Mouse (Mus musculus): Measurements from ENCODE around the gene Abhd2. TPM values are rescaled to one million over a fixed set of nuclear protein-coding genes. Genes with fewer than 3 reads are reported as not detected.

The Abhd2 gene
- polyA plus RNA-seq, 1 experiment: 80.4 TPM

- peaks cover 18% of the 10 kb centered on the region for H3K4me1 ChIP-seq (ENCODE audit: control insufficient read depth, insufficient read depth, low read length)
- peak overlapping the region; percentile 88 for H3K27ac ChIP-seq (ENCODE audit: insufficient read depth, low read length)
- no peak overlapping the region for H3K4me3 ChIP-seq (ENCODE audit: insufficient read depth, low read length)
- TF ChIP-seq CTCF (IDR thresholded peaks at IDR 0.05; ENCODE audit: borderline replicate concordance, insufficient read depth, low read length): no peak
- TF ChIP-seq POLR2A (IDR thresholded peaks at IDR 0.05; ENCODE audit: low read depth, low read length): no peak
Observed at GRCm38 (mm10) chr7:79312246-79312645, 39.2 kb downstream of the Abhd2 start.

DNA sequence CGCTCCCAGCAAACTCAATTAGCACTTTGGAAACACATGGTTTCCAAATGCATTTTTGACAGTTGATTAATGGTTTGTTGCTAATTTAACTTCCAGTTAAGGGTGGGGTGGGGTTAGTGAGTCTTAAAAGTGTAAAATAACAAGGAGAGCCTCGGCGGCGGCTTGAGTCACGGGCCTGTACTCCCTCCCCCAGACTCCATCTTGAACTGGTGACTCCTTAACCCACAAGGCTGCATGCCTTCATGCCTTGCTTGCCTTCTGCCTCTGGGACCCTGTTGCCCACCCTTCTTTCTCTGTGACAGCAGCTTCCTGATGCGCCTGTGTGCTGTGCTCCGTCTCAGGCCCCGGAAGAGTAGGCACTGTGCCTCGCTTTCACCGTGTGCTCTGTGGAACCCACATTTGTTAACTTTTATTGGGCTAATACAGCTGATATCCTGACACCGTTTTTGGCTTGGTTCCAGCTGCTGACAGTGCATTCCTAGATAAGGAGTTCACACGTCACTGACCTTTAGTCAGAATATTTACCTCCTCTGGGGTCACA is 40.6 kb downstream of the Abhd2 start:
- no peak for TF ChIP-seq CTCF (IDR thresholded peaks at IDR 0.05; ENCODE audit: borderline replicate concordance, insufficient read depth, low read length)
- TF ChIP-seq POLR2A (IDR thresholded peaks at IDR 0.05; ENCODE audit: low read depth, low read length): no peak
- Histone ChIP-seq H3K27ac (ENCODE audit: insufficient read depth, low read length) (peak overlapping the region; percentile 88), H3K4me1 (ENCODE audit: control insufficient read depth, insufficient read depth, low read length) (peaks cover 25% of the 10 kb centered on the region), H3K4me3 (ENCODE audit: insufficient read depth, low read length) (no peak overlapping the region)

- TF ChIP-seq POLR2A (IDR thresholded peaks at IDR 0.05; ENCODE audit: low read depth, low read length): no peak
- TF ChIP-seq CTCF (IDR thresholded peaks at IDR 0.05; ENCODE audit: borderline replicate concordance, insufficient read depth, low read length): no peak
- Histone ChIP-seq H3K4me3 (ENCODE audit: insufficient read depth, low read length) (no peak overlapping the region), H3K27ac (ENCODE audit: insufficient read depth, low read length) (peak overlapping the region; percentile 88; the same call in 1 of the 2 replicates), H3K4me1 (ENCODE audit: control insufficient read depth, insufficient read depth, low read length) (peaks cover 23% of the 10 kb centered on the region)
Observed at GRCm38 (mm10) chr7:79314517-79314916, 41.5 kb downstream of the Abhd2 start.

DNA sequence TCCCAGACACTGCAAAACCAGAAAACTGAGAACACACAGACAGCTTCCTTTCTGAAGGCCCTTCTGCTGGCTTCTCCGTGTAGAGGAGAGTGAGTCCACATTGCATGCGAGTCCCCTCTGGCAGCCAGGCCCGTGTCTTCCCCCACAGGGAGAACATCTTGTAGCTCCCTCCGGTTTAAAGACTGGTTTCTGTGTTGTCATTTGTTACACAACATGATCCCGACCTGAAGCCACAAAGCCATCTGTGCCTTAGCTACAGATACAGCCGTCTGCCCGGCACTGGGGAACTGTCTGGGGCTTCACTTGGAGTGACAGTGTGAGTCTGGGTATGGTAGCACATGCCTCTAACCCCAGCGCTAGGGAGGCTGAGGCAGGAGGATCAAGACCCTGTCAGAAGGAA is 42.1 kb downstream of the Abhd2 start:
- H3K27ac ChIP-seq (ENCODE audit: insufficient read depth, low read length): no peak overlapping the region
- peaks cover 23% of the 10 kb centered on the region for H3K4me1 ChIP-seq (ENCODE audit: control insufficient read depth, insufficient read depth, low read length)
- no peak overlapping the region for H3K4me3 ChIP-seq (ENCODE audit: insufficient read depth, low read length)
- TF ChIP-seq POLR2A (IDR thresholded peaks at IDR 0.05; ENCODE audit: low read depth, low read length) (no peak), CTCF (IDR thresholded peaks at IDR 0.05; ENCODE audit: borderline replicate concordance, insufficient read depth, low read length) (no peak)

GRCm38 (mm10) chr7:79316069-79316695 is 43.2 kb downstream of the Abhd2 start:
- Histone ChIP-seq H3K4me1 (ENCODE audit: control insufficient read depth, insufficient read depth, low read length) (peaks cover 23% of the 10 kb centered on the region), H3K27ac (ENCODE audit: insufficient read depth, low read length) (peak overlapping the region; percentile 38), H3K4me3 (ENCODE audit: insufficient read depth, low read length) (no peak overlapping the region)
- TF ChIP-seq CTCF (IDR thresholded peaks at IDR 0.05; ENCODE audit: borderline replicate concordance, insufficient read depth, low read length) (no peak), POLR2A (IDR thresholded peaks at IDR 0.05; ENCODE audit: low read depth, low read length) (no peak)

DNA sequence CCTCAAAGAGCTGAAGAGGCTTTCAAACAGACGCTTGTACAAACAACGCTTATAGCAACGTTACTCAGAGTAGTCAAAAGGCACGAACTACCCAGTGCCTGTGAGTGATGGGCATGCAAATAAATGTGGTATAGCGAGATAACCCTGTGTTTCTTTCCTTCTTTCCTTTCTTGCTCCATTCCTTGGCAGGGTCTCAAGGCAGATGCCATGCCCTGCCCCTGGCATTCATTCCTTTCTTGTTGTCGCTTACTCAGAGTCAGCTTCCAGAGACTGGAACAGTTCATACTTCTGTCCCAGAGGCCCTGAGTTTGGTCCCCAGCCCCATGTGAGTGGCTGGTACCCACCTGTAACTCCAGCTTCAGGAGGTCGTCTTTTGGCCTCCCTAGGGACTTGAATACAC is 44.6 kb downstream of the Abhd2 start:
- H3K27ac ChIP-seq (ENCODE audit: insufficient read depth, low read length): peak overlapping the region; percentile 50; the same call in 1 of the 2 replicates
- no peak for TF ChIP-seq POLR2A (IDR thresholded peaks at IDR 0.05; ENCODE audit: low read depth, low read length)
- no peak for TF ChIP-seq CTCF (IDR thresholded peaks at IDR 0.05; ENCODE audit: borderline replicate concordance, insufficient read depth, low read length)
- peaks cover 20% of the 10 kb centered on the region for H3K4me1 ChIP-seq (ENCODE audit: control insufficient read depth, insufficient read depth, low read length)

DNA sequence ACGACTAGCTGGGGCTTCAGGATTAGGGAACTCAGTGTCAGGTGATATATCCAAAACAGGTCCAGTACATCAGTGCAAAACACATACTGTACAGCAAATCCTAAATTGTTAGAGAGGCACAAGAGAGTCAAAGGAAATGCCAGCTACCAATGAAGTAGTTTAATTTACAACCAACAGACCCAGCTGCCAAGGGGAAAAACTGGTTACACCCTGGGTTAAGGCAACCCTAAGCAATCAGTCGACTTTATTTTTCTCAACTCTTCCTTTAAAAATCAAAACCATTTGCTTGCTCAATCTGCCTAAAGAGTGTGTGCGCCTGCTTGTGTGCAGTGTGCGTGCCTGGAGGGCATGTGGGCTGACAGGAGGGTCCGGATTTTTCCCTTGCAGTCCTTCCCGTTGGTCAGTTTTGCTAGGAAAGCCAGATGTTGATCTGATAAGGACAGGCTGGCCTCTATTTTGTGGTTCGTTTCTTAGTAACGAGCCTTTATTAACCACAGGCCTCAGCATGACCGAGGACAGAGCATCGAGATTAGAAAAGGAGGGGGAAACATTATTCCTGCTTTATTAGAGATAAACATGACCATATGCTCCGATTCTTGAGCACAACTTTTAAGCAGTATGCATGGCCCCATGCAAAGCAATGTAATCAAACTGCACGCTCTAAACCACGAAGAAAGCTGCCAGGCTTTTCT is 45.3 kb downstream of the Abhd2 start:
- Histone ChIP-seq H3K27ac (ENCODE audit: insufficient read depth, low read length) (peak overlapping the region; percentile 50; the same call in 1 of the 2 replicates), H3K4me3 (ENCODE audit: insufficient read depth, low read length) (no peak overlapping the region), H3K4me1 (ENCODE audit: control insufficient read depth, insufficient read depth, low read length) (peaks cover 14% of the 10 kb centered on the region)
- no peak for TF ChIP-seq POLR2A (IDR thresholded peaks at IDR 0.05; ENCODE audit: low read depth, low read length)
- no peak for TF ChIP-seq CTCF (IDR thresholded peaks at IDR 0.05; ENCODE audit: borderline replicate concordance, insufficient read depth, low read length)

More for the DNA sequence above, 44.6 kb downstream of the Abhd2 start:
- no peak overlapping the region for H3K4me3 ChIP-seq (ENCODE audit: insufficient read depth, low read length)

DNA sequence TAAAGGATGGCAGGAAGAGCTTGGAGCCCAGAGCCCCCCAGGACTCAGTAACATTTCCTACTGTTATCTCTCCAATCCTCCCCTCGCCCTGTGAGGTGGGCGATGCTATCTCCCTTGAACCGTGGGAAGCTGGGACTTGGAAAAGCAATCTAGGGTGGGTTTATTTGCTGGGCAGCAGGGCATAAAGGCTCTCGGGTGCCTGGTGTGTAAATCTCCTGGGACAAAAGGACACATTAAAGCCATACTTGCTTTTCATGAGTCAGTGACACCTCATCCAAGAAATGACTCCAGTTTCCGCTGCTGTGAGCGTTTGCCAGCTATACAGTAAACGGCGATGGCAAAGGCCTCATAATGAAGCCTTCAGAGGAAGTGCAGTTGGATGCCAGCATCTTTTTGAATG is 50.9 kb downstream of the Abhd2 start:
- TF ChIP-seq CTCF (IDR thresholded peaks at IDR 0.05; ENCODE audit: borderline replicate concordance, insufficient read depth, low read length) (no peak), POLR2A (IDR thresholded peaks at IDR 0.05; ENCODE audit: low read depth, low read length) (no peak)
- Histone ChIP-seq H3K4me3 (ENCODE audit: insufficient read depth, low read length) (no peak overlapping the region), H3K4me1 (ENCODE audit: control insufficient read depth, insufficient read depth, low read length) (peaks cover 2% of the 10 kb centered on the region; the same call in 1 of the 2 replicates), H3K27ac (ENCODE audit: insufficient read depth, low read length) (peak overlapping the region; percentile 41; the same call in 1 of the 2 replicates)

- Histone ChIP-seq H3K4me3 (ENCODE audit: insufficient read depth, low read length) (no peak overlapping the region), H3K27ac (ENCODE audit: insufficient read depth, low read length) (no peak overlapping the region), H3K4me1 (ENCODE audit: control insufficient read depth, insufficient read depth, low read length) (no peaks in the 10 kb centered on the region)
- TF ChIP-seq POLR2A (IDR thresholded peaks at IDR 0.05; ENCODE audit: low read depth, low read length) (no peak), CTCF (IDR thresholded peaks at IDR 0.05; ENCODE audit: borderline replicate concordance, insufficient read depth, low read length) (no peak)
Observed at GRCm38 (mm10) chr7:79328769-79329168, 55.8 kb downstream of the Abhd2 start.

DNA sequence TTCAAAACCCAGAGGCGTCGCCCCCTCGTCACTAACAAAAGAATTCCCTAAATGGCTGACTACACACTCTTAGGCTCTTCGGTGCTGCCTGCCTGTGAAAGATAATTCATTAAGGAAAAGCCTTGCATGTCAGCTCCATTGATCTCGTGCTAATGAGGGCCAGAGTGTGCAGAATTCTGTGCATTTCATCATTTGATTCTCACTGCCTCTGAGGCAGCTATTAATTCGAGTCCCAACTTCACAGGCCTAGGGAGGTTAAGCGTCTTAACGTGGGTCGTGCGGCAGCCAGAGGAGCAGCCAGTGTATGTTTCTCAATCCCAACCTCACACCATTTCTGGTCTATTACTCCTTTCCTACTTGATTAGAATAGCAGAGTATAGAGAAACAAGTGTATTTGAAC is 58.2 kb downstream of the Abhd2 start:
- H3K27ac ChIP-seq (ENCODE audit: insufficient read depth, low read length): no peak overlapping the region
- no peak overlapping the region for H3K4me3 ChIP-seq (ENCODE audit: insufficient read depth, low read length)
- no peak for TF ChIP-seq CTCF (IDR thresholded peaks at IDR 0.05; ENCODE audit: borderline replicate concordance, insufficient read depth, low read length)
- no peak for TF ChIP-seq POLR2A (IDR thresholded peaks at IDR 0.05; ENCODE audit: low read depth, low read length)
- H3K4me1 ChIP-seq (ENCODE audit: control insufficient read depth, insufficient read depth, low read length): peaks cover 4% of the 10 kb centered on the region; the same call in 1 of the 2 replicates
